Mouse (Mus musculus) embryonic facial prominence, embryonic 12.5 days (tissue): ENCODE data around the gene Ptpn11. TPM values are rescaled to one million over a fixed set of nuclear protein-coding genes. Genes with fewer than 3 reads are reported as not detected.
A peak's percentile ranks its signal among the peaks of the same experiment; 100 is the strongest.
"Not testable (repeated sequence)": the region's sequence is repeated elsewhere in the genome, so short reads cannot be mapped to it uniquely, and the experiment has no call there.

ENCODE experiments used
- ATAC-seq: fragments of 200-750 bp; cut with Nextera tagmentation; 2 replicates; pipeline ENCODE4 v1.8.0; 2017; ENCODE audit not compliant: insufficient number of reproducible peaks, insufficient read depth, low FRiP score, low TSS enrichment
- H3K27ac ChIP-seq: fragments of 300-500 bp; sonication (generic); 2 replicates; pipeline ENCODE4 v1.5.1; 2016; ENCODE audit warnings: mild to moderate bottlenecking
- H3K27me3 ChIP-seq: fragments of 300-500 bp; sonication (generic); 2 replicates; pipeline ENCODE4 v1.6.1; 2016; ENCODE audit warnings: mild to moderate bottlenecking, moderate library complexity
- H3K36me3 ChIP-seq: fragments of 300-500 bp; sonication (generic); 2 replicates; pipeline ENCODE4 v1.6.1; 2016; ENCODE audit warnings: mild to moderate bottlenecking
- H3K4me1 ChIP-seq: fragments of 300-500 bp; sonication (generic); 2 replicates; pipeline ENCODE4 v1.6.1; 2016
- H3K4me2 ChIP-seq: fragments of 300-500 bp; sonication (generic); replicated peaks from 2 replicates; pipeline ENCODE4 v1.6.1; 2016; ENCODE audit warnings: mild to moderate bottlenecking, moderate library complexity
- H3K4me3 ChIP-seq: fragments of 300-500 bp; sonication (generic); 2 replicates; pipeline ENCODE4 v1.5.1; 2016; ENCODE audit warnings: mild to moderate bottlenecking
- H3K9ac ChIP-seq: fragments of 300-500 bp; sonication (generic); 2 replicates; pipeline ENCODE4 v1.6.1; 2016; ENCODE audit warnings: mild to moderate bottlenecking, moderate library complexity
- H3K9me3 ChIP-seq: fragments of 300-500 bp; sonication (generic); 2 replicates; pipeline ENCODE4 v1.6.1; 2016; ENCODE audit warnings: mild to moderate bottlenecking, moderate library complexity
- WGBS: fragments of 180-500 bp; shearing (Covaris S2); methylation state at CpG from one replicate; pipeline ENCODE4 v1.1.7; 2016; 5-methylcytosine and 5-hydroxymethylcytosine counted together
- polyA plus RNA-seq: library from polyadenylated mRNA; unstranded; fragments of >200 nt; fragmentation: Nextera tagmentation; extraction: Ambion mirVana; gene quantifications from 2 replicates; pipeline ENCODE4 v1.2.1, GENCODE M21; 2016

Ptpn11 gene
- polyA plus RNA-seq, 1 experiment from 2014 or later, result 24.0 TPM

DNA sequence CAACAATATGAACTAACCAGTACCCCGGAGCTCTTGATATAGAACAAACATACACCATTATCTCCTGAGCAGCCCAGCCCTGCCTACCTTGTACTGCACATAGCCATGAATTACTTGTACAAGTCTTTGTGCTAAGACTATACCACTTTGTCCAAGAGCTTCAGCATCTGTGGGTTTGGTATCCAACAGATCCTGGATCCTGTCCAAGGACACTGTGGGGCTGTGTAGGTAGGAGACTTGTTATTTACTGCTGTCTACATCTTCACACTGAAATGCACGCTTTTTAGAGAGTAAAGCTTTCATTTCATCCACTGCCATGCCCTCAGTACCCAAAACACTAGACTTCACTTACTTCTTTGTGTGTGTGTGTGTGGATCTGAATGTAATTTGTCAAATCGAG lies 33.7 kb upstream of the Ptpn11 start:
- Histone ChIP-seq H3K9me3 (no peaks in the 10 kb centered on the region), H3K4me3 (no peak overlapping the region)
- no peak for ATAC-seq

DNA sequence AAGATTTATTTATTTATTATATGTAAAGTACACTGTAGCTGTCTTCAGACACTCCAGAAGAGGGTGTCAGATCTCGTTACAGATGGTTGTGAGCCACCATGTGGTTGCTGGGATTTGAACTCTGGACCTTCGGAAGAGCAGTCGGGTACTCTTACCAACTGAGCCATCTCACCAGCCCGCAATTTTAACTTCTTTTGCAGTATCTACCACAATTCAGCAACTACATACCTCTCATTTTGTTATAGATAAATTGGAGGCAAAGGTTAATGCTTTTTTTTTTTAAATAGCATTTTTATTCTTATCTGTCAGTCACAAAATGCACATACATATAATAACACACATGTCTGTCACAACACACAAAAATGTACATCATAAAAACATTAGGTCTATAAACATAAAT lies 32.8 kb upstream of the Ptpn11 start:
- not testable (repeated sequence) for H3K9ac ChIP-seq, H3K36me3 ChIP-seq, ATAC-seq, H3K4me2 ChIP-seq, H3K9me3 ChIP-seq, H3K27ac ChIP-seq, H3K27me3 ChIP-seq, H3K4me3 ChIP-seq, H3K4me1 ChIP-seq
- WGBS, result 91% methylated on average over 4 of the region's 4 CpGs

More for the DNA sequence above, 33.7 kb upstream of the Ptpn11 start:
- Histone ChIP-seq H3K27me3 (no peaks in the 10 kb centered on the region), H3K9ac (no peak overlapping the region), H3K27ac (no peak overlapping the region), H3K4me2 (no peak overlapping the region), H3K4me1 (peaks cover 9% of the 10 kb centered on the region; the same call in 1 of the 2 replicates), H3K36me3 (no peaks in the 10 kb centered on the region)
- WGBS, result 87% methylated on average over 3 of the region's 3 CpGs

DNA sequence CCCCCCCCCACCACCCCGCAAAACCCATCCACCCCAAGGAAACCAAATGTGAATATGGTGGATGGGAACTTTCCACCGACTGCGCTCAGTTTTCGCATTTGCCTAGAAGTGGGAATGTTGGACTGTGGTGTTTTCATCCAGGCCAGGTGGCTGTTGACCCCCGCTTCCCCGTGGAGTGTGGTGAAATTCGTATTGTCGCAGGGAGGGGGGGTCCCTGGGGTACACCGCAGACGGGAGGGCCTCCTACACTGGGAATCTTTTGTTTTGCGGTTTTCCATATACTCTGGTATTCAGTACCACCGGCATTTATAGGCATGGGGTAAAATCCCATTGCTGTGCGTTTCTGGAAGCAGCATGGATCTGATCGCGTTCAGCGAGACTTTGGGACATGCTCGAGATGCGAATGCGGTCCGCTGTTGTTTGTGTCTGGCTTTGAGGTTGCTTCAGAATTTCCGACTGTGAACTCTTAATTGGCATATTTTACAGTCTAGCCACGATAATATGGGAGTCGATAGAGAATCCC lies 30.2 kb upstream of the Ptpn11 start:
- H3K4me3 ChIP-seq, result peak overlapping the region; percentile 91
- H3K27ac ChIP-seq, result no peak overlapping the region
- 18% methylated on average over 23 of the region's 23 CpGs for WGBS
- no peaks in the 10 kb centered on the region for H3K9me3 ChIP-seq
- no peaks in the 10 kb centered on the region for H3K27me3 ChIP-seq
- peaks cover 9% of the 10 kb centered on the region; the same call in 1 of the 2 replicates for H3K4me1 ChIP-seq
- H3K36me3 ChIP-seq, result no peaks in the 10 kb centered on the region
- no peak for ATAC-seq
- peak overlapping the region; percentile 96 for H3K4me2 ChIP-seq
- peak overlapping the region; percentile 85 for H3K9ac ChIP-seq

DNA sequence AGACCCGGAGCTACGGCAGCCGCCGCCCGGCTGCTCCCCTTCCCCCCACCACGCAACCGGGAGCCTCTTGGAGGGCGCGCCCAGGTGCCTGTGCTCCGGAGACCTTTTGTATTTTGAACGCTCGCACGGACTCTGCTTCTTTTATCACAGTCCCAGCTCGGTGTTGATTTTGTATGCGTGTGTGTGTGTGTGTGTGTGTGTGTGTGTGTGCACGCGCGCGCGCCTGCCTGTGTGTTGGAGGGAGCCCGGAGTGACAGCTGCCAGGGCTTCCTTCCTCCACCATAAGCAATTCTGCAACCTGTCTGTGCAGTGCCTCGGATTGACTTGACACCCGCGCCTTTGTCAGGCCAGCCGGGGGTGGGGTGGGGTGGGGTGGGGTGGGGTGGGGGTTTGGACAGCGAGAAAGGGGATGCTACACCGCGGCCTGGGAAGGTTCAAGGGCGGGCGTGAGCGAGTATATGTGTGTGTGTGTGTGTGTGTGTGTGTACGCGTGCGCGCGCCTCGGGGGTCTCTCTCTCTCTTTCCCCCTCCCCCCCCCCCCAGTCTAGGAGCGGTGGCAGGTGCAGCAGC lies 29.6 kb upstream of the Ptpn11 start:
- peak overlapping the region; percentile 80 for H3K27ac ChIP-seq
- H3K4me2 ChIP-seq, result peak overlapping the region; percentile 96
- H3K27me3 ChIP-seq, result no peaks in the 10 kb centered on the region
- peak overlapping the region; percentile 85 for H3K9ac ChIP-seq
- no peaks in the 10 kb centered on the region for H3K9me3 ChIP-seq
- H3K4me3 ChIP-seq, result peak overlapping the region; percentile 91
- H3K36me3 ChIP-seq, result no peaks in the 10 kb centered on the region
- H3K4me1 ChIP-seq, result peaks cover 9% of the 10 kb centered on the region; the same call in 1 of the 2 replicates
- under 1% methylated on average over 28 of the region's 38 CpGs for WGBS
- ATAC-seq, result 0 out of 2 replicates have a peak, but pooled peaks have one; percentile 13

DNA sequence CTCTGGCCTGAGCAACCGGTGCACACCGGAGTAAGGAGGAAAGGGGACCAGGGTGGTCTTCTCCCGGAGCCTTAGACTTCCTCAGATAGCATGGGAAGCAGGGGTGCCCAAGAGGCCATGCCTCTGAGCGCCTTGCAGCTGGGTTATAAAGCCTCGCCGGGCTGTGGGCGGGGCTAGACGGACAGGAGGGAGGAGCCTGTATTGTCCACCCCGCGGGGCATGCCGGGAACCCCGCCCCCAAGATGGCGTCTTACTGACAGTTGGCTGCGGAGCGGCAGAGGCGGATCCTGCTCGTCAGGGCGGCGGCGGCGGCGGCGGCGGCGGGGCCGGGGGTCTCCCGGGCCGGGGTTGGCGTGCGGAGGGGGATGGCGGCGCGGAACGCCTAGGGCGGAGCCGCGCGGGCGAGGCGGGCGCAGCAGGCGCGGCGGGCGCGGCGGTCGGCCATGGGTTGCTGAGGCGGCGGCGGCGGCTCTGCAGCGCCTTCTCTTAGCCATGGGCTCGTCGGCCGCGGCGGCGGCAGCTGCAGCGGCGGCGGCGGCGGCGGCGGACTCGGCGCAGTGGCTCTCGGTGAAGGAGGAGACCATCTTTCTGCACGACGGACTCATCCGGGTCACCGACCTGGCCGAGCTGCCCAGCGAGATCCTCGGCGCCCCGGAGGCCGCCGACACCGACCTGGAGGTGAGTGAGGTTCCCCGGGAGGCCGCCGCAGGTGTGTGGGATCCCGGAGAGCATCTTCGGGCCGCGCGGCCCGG lies 29.0 kb upstream of the Ptpn11 start, which contains the start of gene Hectd4:
Hectd4 (plus strand) TSS at position 240 of the 752 bp plus-strand sequence.
- Histone ChIP-seq H3K36me3 (no peaks in the 10 kb centered on the region), H3K4me2 (peak within 1 kb of the TSS; percentile 96), H3K9ac (peak within 1 kb of the TSS; percentile 85), H3K4me3 (peak within 1 kb of the TSS; percentile 91), H3K4me1 (peaks cover 9% of the 10 kb centered on the region; the same call in 1 of the 2 replicates), H3K9me3 (no peaks in the 10 kb centered on the region), H3K27ac (peak within 1 kb of the TSS; percentile 80), H3K27me3 (no peaks in the 10 kb centered on the region)
- peak; percentile 73 for ATAC-seq
- under 1% methylated on average over 71 of the region's 90 CpGs for WGBS

DNA sequence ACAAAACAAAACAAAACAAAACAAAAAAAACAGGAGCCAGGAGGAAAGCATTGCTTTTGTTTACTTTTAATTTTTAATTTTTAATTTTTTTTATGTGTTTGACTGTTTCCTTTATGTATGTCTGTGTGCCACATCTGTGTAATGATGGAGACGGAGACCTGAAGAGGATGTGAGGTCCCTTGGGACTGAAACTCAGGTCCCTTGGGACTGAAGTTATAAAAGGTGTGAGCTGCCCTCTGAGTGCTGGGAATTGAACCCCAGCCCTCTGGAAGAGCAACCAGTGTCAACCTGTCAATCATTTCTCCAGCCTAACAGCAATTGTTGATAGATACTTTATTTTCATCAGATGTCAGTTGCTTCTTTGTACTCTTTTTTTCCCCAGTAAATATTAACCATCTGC lies 28.0 kb upstream of the Ptpn11 start:
- Histone ChIP-seq H3K4me1 (peaks cover 9% of the 10 kb centered on the region; the same call in 1 of the 2 replicates), H3K27ac (no peak overlapping the region), H3K9me3 (no peaks in the 10 kb centered on the region), H3K4me3 (no peak overlapping the region), H3K27me3 (no peaks in the 10 kb centered on the region), H3K4me2 (no peak overlapping the region), H3K9ac (no peak overlapping the region), H3K36me3 (no peaks in the 10 kb centered on the region)
- 67% methylated on average over 1 of the region's 1 CpGs for WGBS
- no peak for ATAC-seq

DNA sequence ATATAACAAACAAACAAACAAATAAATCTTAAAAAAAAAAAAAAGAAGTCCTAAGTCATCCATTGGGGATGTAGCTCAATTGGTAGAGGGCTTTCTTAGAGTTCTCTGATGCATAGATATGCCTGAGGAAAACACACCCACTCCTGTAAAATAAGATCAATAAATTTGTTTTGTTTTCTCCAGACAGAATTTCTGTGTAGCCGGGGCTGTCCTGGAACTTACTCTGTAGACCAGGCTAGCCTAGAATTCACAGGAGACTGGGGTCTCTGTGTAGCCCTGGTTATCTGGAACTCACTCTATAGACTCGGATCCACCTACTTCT lies 26.1 kb upstream of the Ptpn11 start:
- H3K27me3 ChIP-seq, result no peaks in the 10 kb centered on the region
- no peak for ATAC-seq
- H3K9ac ChIP-seq, result no peak overlapping the region
- 82% methylated on average over 2 of the region's 2 CpGs for WGBS
- no peaks in the 10 kb centered on the region for H3K9me3 ChIP-seq
- no peak overlapping the region for H3K4me2 ChIP-seq
- H3K27ac ChIP-seq, result no peak overlapping the region
- no peak overlapping the region for H3K4me3 ChIP-seq
- H3K4me1 ChIP-seq, result peaks cover 9% of the 10 kb centered on the region; the same call in 1 of the 2 replicates
- peaks cover 8% of the 10 kb centered on the region for H3K36me3 ChIP-seq

DNA sequence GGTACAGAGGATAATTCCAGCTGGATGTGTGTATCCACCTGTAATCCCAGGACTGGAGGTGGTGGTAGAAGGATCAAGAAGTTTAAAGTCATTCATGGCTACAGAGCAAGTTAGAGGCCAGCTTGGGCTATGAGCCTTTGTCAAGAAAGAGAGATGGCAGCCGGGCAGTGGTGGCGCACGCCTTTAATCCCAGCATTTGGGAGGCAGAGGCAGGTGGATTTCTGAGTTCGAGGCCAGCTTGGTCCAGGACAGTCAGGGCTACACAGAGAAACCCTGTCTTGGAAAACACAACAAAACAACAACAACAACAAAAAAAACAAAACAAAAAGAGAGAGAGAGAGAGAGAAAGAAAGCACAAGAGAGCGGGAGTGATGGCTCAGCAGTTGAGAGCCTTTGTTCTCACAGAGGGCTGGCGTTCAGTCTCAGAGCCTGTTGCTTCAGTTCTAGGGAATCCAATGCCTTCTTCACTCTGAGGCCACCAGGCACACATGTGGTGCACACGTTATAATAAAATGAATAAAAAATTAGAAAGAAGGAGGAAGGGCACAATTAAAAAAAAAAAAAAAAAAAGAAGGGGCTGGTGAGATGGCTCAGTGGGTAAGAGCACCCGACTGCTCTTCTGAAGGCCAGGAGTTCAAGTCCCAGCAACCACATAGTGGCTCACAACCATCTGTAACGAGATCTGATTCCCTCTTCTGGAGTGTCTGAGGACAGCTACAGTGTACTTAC lies 25.6 kb upstream of the Ptpn11 start:
- H3K9ac ChIP-seq, H3K9me3 ChIP-seq, H3K4me3 ChIP-seq, ATAC-seq, H3K4me1 ChIP-seq, H3K27ac ChIP-seq, H3K4me2 ChIP-seq, H3K27me3 ChIP-seq: not testable (repeated sequence)
- 79% methylated on average over 9 of the region's 9 CpGs for WGBS
- peaks cover 13% of the 10 kb centered on the region for H3K36me3 ChIP-seq

DNA sequence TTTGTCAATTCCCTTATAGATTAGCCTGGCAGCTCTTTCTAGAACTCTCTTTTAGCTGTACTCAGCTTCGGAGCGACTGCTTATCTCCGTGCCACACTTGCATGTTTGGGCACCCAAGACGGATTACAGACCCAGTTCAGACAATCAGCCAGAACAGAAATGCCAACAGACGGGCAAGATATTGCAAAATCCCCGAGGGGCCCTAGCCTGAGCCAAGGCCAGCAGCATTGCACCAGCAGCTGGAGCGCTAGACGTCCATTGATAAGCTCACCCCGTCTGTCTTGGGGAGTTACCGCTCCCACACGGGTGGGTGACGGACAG lies 24.9 kb upstream of the Ptpn11 start:
- 87% methylated on average over 12 of the region's 12 CpGs for WGBS
- no peak overlapping the region for H3K4me3 ChIP-seq
- peaks cover 1% of the 10 kb centered on the region; the same call in 1 of the 2 replicates for H3K4me1 ChIP-seq
- H3K4me2 ChIP-seq, result no peak overlapping the region
- H3K9me3 ChIP-seq, result no peaks in the 10 kb centered on the region
- no peak overlapping the region for H3K9ac ChIP-seq
- ATAC-seq, result no peak
- peaks cover 20% of the 10 kb centered on the region for H3K36me3 ChIP-seq
- H3K27me3 ChIP-seq, result no peaks in the 10 kb centered on the region
- no peak overlapping the region for H3K27ac ChIP-seq

DNA sequence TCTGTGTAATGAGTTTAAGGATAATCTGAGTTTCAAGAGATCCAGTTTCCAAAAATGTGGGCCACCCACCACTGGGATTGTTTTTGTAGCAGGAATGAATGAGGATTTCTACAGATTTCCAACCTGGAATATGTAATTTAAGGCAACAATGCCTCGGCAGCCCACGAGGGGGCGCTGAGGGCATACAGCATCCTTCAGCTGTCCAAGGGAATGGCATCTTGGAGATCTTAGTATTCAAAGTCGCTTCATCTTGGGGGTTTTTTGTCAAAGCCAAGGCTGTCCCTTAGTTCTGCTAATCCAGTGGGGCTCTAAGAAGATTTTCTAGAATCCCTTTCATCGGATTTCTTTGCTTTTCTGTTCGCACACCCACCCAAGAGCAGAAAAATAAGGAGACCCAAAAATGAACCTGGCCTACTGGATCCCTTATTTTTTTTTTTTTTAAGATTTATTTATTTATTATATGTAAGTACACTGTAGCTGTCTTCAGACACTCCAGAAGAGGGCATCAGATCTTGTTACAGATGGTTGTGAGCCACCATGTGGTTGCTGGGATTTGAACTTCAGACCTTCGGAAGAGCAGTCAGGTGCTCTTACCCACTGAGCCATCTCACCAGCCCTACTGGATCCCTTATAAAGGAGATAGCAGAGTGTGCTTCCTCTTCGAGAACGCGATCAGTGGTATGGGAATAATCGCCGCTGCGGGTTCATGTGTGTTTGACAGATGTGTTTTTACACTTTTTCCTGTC lies 24.4 kb upstream of the Ptpn11 start:
- no peak overlapping the region for H3K27ac ChIP-seq
- ATAC-seq, result no peak
- H3K4me3 ChIP-seq, result no peak overlapping the region
- no peak overlapping the region for H3K9ac ChIP-seq
- no peak overlapping the region for H3K4me2 ChIP-seq
- H3K36me3 ChIP-seq, result peaks cover 25% of the 10 kb centered on the region
- H3K9me3 ChIP-seq, result no peaks in the 10 kb centered on the region
- WGBS, result 52% methylated on average over 13 of the region's 13 CpGs
- H3K4me1 ChIP-seq, result no peaks in the 10 kb centered on the region
- H3K27me3 ChIP-seq, result no peaks in the 10 kb centered on the region

DNA sequence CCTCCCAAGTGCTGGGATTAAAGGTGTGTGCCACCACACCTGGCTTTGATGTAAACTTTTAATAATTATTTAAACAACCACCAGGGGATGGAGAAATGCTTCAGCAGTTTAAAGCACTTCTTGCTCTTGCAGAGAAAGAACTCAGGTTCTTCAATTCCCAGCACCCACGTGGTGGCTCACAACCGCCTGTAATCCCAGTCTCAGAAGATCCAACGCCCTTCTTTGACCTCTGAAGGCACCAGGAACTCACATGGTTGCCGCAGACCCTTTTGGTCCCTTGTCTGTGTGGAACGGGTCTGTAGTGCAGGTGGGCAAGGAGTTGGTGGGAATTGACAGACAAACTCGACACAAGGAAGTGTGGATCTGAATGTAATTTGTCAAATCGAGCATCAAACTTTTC lies 23.5 kb upstream of the Ptpn11 start:
- no peaks in the 10 kb centered on the region for H3K4me1 ChIP-seq
- H3K4me3 ChIP-seq, result no peak overlapping the region
- H3K9me3 ChIP-seq, result no peaks in the 10 kb centered on the region
- WGBS, result 53% methylated on average over 7 of the region's 7 CpGs
- no peak for ATAC-seq
- H3K27ac ChIP-seq, result no peak overlapping the region
- peaks cover 31% of the 10 kb centered on the region for H3K36me3 ChIP-seq
- no peak overlapping the region for H3K4me2 ChIP-seq
- no peaks in the 10 kb centered on the region for H3K27me3 ChIP-seq
- no peak overlapping the region for H3K9ac ChIP-seq
